Mouse (Mus musculus) midbrain, postnatal 0 days (tissue): Measurements from ENCODE around the gene 1700012B09Rik. TPM values are rescaled to one million over a fixed set of nuclear protein-coding genes. Genes with fewer than 3 reads are reported as not detected.

ENCODE experiments used
- ATAC-seq: fragments of 200-750 bp; cut with Nextera tagmentation; 2 replicates; pipeline ENCODE4 v1.8.0; 2017; ENCODE audit warnings: moderate number of reproducible peaks, mild to moderate bottlenecking, moderate TSS enrichment, moderate library complexity; ENCODE audit not compliant: low FRiP score
- DNase-seq: peaks from one replicate; pipeline ENCODE4 v3.0.0-alpha.2; 2015; ENCODE audit warnings: low spot score
- H3K27ac ChIP-seq: fragments of 300-500 bp; sonication (generic); 2 replicates; pipeline ENCODE4 v1.5.1; 2014; ENCODE audit warnings: low read depth, mild to moderate bottlenecking, low read length, mixed read lengths
- H3K27me3 ChIP-seq: fragments of 300-500 bp; sonication (generic); 2 replicates; pipeline ENCODE4 v1.6.1; 2014; ENCODE audit warnings: low read length, control low read depth, mixed read lengths; ENCODE audit not compliant: insufficient read depth
- H3K36me3 ChIP-seq: fragments of 300-500 bp; sonication (generic); 2 replicates; pipeline ENCODE4 v1.6.1; 2014; ENCODE audit warnings: low read length, control low read depth, mixed read lengths; ENCODE audit not compliant: insufficient read depth
- H3K4me1 ChIP-seq: fragments of 300-500 bp; sonication (generic); 2 replicates; pipeline ENCODE4 v1.6.1; 2014; ENCODE audit warnings: mild to moderate bottlenecking, control low read depth, antibody characterized with exemption, low read length, mixed read lengths; ENCODE audit not compliant: insufficient read depth
- H3K4me2 ChIP-seq: fragments of 300-500 bp; sonication (generic); 2 replicates; pipeline ENCODE4 v1.6.1; 2014; ENCODE audit warnings: low read depth, mild to moderate bottlenecking, low read length, mixed read lengths; ENCODE audit not compliant: poor library complexity, severe bottlenecking
- H3K4me3 ChIP-seq: fragments of 300-500 bp; sonication (generic); 2 replicates; pipeline ENCODE4 v1.5.1; 2014; ENCODE audit warnings: low read depth, mild to moderate bottlenecking, low read length, moderate library complexity
- H3K9ac ChIP-seq: fragments of 300-500 bp; sonication (generic); replicated peaks from 2 replicates; pipeline ENCODE4 v1.6.1; 2014; ENCODE audit warnings: mild to moderate bottlenecking, low read length, moderate library complexity, mixed read lengths; ENCODE audit not compliant: poor library complexity, severe bottlenecking
- H3K9me3 ChIP-seq: fragments of 300-500 bp; sonication (generic); 2 replicates; pipeline ENCODE4 v1.6.1; 2016; ENCODE audit warnings: low read length, control low read depth
- CTCF ChIP-seq: IDR thresholded peaks from 2 replicates; pipeline ENCODE4 v1.5.1; 2016; ENCODE audit warnings: antibody characterized with exemption, mild to moderate bottlenecking
- WGBS: fragments of 180-500 bp; shearing (Covaris S2); extraction: QIAGEN DNeasy Blood & Tissue Kit; methylation state at CpG from one replicate; pipeline ENCODE4 v1.1.7; 2014; 5-methylcytosine and 5-hydroxymethylcytosine counted together
- polyA plus RNA-seq: library from polyadenylated mRNA; unstranded; fragments of >200 nt; fragmentation: Nextera tagmentation; extraction: Ambion mirVana; gene quantifications from 2 replicates; pipeline ENCODE4 v1.2.1, GENCODE M21; 2015
- total RNA-seq: library from RNA; depleted of rRNA; stranded (reverse); fragments of >200 nt; gene quantifications from 2 replicates; pipeline ENCODE4 v1.2.3, GENCODE M21; 2014

1700012B09Rik gene
- total and polyA plus RNA-seq, 2 experiments from 2014 or later: 3.9 to 6.2 TPM

DNA sequence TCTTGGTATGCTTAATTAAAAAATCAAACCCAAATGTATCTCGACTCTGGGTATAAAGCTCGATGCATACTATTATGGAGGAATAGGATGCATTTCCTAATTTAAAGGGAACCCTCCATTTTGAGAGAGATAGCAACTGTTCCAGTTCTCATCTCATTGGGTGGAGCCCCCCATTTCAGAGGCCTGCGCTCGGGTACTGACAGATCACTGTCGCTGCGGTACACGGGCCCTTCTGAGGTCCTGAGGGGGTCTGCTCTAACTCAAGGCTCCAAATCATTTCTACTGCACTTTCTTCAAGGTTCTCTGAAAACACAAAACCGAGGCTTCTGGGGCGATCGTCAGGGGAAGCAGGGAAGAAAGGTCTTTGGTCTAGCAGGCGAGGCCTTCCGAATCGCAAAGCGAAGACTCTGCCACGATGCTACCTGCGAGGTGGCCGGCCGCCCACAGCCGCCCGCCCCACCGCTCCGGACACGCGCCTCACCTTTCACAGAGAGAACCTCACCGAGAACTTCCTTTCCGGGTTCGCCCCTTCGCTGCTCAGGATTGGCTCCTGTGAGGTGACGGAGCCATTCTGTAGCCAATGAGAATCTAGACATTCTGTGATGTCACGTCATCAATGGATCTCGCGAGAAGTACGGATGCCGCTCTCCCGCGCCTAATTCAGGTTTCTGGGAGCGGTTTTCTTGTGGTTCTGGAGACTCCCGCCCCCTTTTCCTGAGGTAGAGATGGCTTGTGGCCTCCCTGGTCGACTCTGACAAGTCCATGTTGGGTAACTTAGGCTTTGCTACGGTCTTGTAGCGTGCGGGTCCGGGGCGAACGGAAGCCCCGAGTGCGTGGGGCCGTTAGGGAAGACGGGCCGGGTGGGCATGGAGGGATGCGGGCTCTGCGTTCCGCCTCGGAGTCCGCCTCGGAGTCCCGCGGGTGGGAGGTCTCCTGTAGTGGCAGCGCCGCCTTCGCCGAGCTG, 13.5 kb upstream of the 1700012B09Rik start, which contains the start of the genes Mre11a and Ankrd49:
TSS of gene Mre11a (plus strand) at position 616 of the 964 bp plus-strand sequence.
TSS of gene Ankrd49 (minus strand) at position 818 of the 964 bp plus-strand sequence.
- ATAC-seq (peak; percentile 99), DNase-seq (peak; percentile 98)
- Histone ChIP-seq H3K9ac (peak within 1 kb of the TSS; percentile 79), H3K4me1 (no peaks in the 10 kb centered on the region), H3K36me3 (peaks cover 13% of the 10 kb centered on the region), H3K27ac (peak within 1 kb of the TSS; percentile 94), H3K4me3 (peak within 1 kb of the TSS; percentile 74), H3K4me2 (peak within 1 kb of the TSS; percentile 84), H3K9me3 (no peaks in the 10 kb centered on the region), H3K27me3 (no peaks in the 10 kb centered on the region)
- WGBS: under 1% methylated on average over 62 of the region's 62 CpGs
- TF ChIP-seq CTCF: peak; percentile 36; the same call in 1 of the 2 replicates

DNA sequence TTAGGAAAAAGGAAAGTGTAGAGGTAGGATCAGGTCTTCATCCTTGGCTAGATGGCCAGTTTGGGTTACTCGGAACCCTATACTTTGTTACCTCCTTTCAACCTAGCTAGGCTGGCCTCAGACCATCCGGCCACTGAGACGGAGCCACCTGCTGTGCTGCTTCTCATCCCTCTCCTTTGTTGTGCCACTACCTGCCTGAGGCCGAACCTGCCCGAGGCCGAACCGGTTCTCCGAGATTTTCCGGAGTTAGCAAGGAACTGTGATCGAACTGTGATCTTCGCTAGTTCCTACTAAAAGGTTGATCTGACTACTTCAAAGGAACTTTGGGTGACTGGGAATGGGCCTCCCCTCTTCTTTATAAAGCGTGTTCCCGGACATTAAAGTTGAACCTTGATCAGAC, 7.5 kb upstream of the 1700012B09Rik start:
- Histone ChIP-seq H3K4me1 (no peaks in the 10 kb centered on the region), H3K9ac (no peak overlapping the region), H3K27me3 (no peaks in the 10 kb centered on the region), H3K4me2 (no peak overlapping the region), H3K4me3 (no peak overlapping the region), H3K36me3 (peaks cover 10% of the 10 kb centered on the region), H3K9me3 (no peaks in the 10 kb centered on the region), H3K27ac (no peak overlapping the region)
- ATAC-seq (no peak), DNase-seq (no peak)
- TF ChIP-seq CTCF: no peak
- WGBS: 49% methylated on average over 13 of the region's 13 CpGs

DNA sequence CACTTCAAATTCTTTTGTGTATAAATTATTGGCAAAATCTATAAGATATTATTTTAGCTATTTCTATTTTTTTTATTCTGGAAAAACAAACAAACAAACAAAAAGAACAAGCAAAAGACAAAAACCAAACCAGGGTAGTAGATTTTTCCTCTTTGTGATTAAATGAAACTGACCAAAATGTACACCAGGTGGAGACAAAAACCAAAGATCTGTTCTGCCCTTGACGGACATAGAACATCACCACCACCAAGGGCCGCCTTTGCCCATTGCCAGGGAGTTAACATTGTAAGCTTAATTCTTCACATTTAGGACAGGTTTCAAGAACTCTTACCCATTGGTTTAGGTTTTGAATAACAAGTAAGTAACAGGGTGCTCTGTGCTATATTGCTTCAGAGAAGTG, 3.0 kb upstream of the 1700012B09Rik start:
- 53% methylated on average over 2 of the region's 2 CpGs for WGBS
- DNase-seq (peak; percentile 15), ATAC-seq (no peak)
- Histone ChIP-seq H3K9me3 (no peaks in the 10 kb centered on the region), H3K36me3 (no peaks in the 10 kb centered on the region), H3K4me1 (0 out of 2 replicates have a peak, but pooled peaks cover 6% of the 10 kb centered on the region), H3K4me2 (no peak overlapping the region), H3K9ac (no peak overlapping the region), H3K27me3 (no peaks in the 10 kb centered on the region), H3K4me3 (no peak overlapping the region), H3K27ac (no peak overlapping the region)
- TF ChIP-seq CTCF: peak; percentile 66

DNA sequence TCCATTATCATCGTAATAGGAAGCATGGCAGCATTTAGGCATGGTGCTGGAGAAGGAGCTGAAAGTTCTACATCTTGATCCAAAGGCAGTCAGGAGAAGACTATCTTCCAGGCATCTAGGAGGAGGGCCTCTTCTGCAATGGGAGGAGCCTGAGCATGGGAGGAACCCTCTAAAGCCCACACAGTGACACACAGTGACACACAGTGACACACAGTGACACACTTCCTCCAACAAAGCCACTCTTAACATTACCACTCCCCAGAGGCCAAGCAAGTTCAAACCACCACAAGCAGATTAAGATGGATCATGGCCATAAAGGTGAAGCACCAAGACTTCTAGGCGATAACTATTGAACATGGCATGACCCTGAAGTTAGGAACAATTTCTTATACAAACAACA, 1.2 kb upstream of the 1700012B09Rik start:
- H3K4me3 ChIP-seq: no peak overlapping the region
- no peak for ATAC-seq
- 85% methylated on average over 2 of the region's 2 CpGs for WGBS
- no peak overlapping the region for H3K4me2 ChIP-seq
- no peak for DNase-seq
- no peaks in the 10 kb centered on the region for H3K27me3 ChIP-seq
- TF ChIP-seq CTCF: no peak
- no peak overlapping the region for H3K27ac ChIP-seq
- H3K4me1 ChIP-seq: 0 out of 2 replicates have a peak, but pooled peaks cover 6% of the 10 kb centered on the region
- no peaks in the 10 kb centered on the region for H3K9me3 ChIP-seq
- H3K36me3 ChIP-seq: no peaks in the 10 kb centered on the region
- no peak overlapping the region for H3K9ac ChIP-seq

DNA sequence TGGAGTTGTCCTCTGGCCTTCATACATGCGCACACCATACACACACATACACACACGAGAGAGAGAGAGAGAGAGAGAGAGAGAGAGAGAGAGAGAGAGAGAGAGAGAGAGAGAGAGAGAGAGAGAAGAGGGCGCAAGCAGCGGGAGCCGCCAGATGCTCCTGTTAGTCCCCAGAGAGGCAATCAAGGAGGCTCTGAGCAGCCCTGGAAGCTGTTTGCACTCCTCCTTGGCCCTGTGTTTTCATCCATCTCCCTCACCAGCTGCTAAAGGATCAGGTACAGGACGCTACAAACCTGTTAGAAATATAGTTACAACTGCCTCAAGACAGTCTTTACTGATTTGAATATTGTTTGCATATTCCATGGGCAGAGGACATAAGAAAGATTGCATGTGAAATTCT, 1.0 kb downstream of the 1700012B09Rik start:
- no peaks in the 10 kb centered on the region for H3K27me3 ChIP-seq
- no peak overlapping the region for H3K4me2 ChIP-seq
- DNase-seq: no peak
- 0 out of 2 replicates have a peak, but pooled peaks cover 6% of the 10 kb centered on the region for H3K4me1 ChIP-seq
- H3K36me3 ChIP-seq: no peaks in the 10 kb centered on the region
- no peak for TF ChIP-seq CTCF
- H3K4me3 ChIP-seq: no peak overlapping the region
- WGBS: 57% methylated on average over 5 of the region's 6 CpGs
- no peak for ATAC-seq
- no peaks in the 10 kb centered on the region for H3K9me3 ChIP-seq
- no peak overlapping the region for H3K27ac ChIP-seq
- no peak overlapping the region for H3K9ac ChIP-seq

DNA sequence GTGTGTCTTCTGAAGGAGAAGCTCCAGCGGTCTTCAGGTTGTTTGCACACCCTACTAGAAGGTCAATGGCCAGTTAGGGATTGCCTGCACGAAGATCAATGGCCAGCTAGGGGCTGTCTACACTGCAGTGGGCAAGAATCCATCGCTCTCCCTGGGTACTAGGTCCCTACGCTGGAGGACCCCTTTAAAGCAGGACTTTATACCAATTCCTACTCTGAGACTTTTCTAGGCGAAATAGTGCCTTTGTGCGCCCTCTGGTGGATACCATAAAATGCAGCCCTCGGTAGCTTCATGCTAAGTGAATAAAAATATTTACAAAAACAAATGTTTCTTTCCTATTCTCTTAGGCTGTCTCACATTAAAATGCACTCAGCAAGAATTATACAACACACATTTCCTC, 6.1 kb downstream of the 1700012B09Rik start:
- H3K4me1 ChIP-seq: no peaks in the 10 kb centered on the region
- 22% methylated on average over 7 of the region's 7 CpGs for WGBS
- no peak overlapping the region for H3K9ac ChIP-seq
- DNase-seq (peak; percentile 73), ATAC-seq (peak; percentile 55; the same call in 1 of the 2 replicates)
- H3K9me3 ChIP-seq: no peaks in the 10 kb centered on the region
- no peak overlapping the region for H3K27ac ChIP-seq
- H3K36me3 ChIP-seq: no peaks in the 10 kb centered on the region
- no peak overlapping the region for H3K4me2 ChIP-seq
- H3K27me3 ChIP-seq: no peaks in the 10 kb centered on the region
- peak; percentile 87 for TF ChIP-seq CTCF
- no peak overlapping the region for H3K4me3 ChIP-seq
